Mouse (Mus musculus) skeletal muscle tissue, adult 2 months (tissue): ENCODE results near the gene Ubqln4.

ENCODE experiments used
- DNase-seq: peaks from one replicate; pipeline ENCODE4 v3.0.0-alpha.2; 2012; ENCODE audit warnings: low read depth, low spot score

The Ubqln4 gene

GRCm38 (mm10) chr3:88542486-88542885, 11.1 kb upstream of the Ubqln4 start:
- no peak for DNase-seq

DNA sequence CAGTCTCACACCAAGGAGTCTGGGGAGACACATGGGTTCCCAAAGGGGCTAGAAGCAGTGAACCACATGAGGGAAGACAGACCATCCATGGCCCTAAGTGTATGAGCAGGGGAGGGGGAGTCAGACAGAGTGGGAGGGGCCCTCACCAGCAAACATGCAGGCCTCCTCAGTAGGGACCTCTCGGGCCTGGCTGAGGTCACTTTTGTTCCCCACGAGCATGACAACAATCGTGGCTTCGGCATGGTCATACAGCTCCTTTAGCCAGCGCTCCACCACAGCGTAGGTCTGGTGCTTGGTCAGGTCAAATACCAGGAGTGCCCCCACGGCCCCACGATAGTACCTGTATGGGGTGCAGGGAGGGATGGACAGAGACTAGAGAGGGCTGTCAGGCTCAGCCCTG, 10.4 kb upstream of the Ubqln4 start:
- DNase-seq = no peak

DNA sequence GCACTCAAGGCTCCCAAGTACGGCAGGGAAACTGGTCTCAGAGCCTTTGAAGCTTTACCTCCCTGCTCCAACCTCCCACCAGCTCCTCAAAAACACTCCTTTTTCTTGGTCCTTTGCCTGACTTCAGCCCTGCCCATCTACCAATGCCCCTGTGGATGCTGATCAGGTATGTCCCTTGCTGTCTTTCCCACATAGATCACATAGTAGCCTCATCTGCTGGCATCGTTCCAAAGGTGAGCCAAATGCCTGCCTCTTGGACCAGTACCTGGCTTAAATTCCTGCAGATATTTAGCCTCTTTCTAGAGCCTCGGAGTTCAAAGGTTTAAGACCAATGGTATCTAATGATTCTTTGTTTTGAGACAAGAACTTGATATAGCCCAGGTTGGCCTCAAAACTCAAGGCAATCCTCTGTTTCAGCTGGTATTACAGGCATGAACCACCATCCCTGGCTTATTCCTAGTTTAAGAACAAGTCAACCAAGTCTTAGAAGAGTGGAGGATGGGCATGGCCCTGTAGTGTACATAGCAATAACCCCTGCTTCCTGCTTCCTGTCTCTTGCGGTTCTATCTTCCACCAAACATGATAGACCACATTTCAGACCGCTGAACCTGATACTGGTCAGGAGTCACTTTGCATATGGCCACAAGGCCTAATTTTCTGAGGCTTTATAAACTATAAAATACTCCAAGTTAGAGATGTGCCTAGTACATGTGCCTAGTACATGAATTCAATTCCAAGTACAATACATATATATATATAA, 9.7 kb upstream of the Ubqln4 start:
- DNase-seq = no peak

- no peak for DNase-seq
These were observed 9.0 kb upstream of the Ubqln4 start for GRCm38 (mm10) chr3:88544514-88544913.

GRCm38 (mm10) chr3:88544955-88545591, 8.5 kb upstream of the Ubqln4 start:
- DNase-seq = no peak

DNA sequence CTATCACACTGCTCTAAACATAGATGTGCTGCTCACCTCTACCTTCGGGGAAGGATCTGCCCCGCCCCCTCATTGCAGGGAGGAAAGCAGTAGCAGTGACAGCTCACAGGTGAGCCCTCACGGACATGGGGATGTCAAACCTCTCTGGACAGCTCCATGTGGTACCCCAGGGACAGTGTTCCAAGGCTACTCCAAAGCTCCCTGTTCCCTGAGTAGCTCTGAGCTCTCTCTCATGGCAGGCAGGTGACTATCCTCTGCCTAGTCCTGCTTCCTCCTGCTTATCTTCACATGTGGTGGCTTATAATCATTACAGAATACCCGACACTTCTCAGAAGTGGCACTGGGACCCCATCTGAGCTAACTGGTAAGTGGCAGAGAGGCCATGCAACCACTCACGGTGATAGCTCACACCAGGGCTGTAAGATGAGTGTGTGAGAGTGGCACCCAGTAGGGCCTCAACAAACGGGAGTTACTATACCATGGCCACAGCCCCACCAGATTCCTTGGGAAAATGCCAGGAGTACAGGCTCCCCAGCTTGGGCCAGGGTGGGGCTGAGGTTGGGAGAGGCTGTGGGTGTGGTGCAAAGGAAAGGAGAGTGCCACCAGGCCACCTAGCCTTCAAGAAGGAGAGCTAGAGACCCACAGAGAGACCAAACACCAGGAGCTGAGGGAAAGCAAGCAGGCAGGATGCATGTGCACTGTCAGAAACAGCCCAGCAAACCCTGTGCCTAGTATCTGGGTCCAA, 6.7 kb upstream of the Ubqln4 start:
- no peak for DNase-seq

DNA sequence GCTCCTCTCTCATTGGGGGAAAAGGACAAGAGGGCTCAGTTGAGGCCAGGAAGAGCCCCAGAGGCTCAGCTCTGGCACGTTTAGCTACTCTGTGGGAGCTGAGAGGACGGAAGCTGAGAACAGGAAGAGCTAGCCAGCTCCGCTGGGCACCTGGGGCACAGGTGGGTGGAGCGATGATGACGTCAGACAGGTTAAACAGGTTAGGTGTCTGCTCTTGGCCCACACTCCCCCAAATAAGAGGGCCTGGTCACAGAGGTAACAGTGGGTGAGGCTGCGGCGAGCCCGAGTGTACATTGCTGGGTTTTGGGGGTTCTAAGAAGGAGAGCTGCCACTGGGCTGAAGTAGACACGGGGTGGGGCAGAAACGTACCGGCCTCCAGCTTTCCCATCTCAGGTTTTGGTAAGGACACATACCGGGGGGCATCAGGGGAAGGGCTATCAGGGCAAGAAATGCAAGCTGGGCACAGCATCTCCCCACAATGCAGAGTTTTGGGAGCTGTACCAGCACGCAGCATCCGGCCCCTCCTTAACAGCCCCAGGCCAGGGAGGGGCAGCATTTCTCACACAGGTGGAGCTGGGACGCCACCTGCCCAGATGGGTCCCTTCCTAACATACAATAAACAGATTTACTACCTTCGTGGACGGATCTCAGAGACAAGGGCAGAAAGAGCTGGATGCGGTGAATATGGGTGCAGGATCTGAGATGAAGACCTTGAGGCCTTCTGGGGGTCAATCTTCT, 5.2 kb upstream of the Ubqln4 start, which contains the start of gene Rab25:
TSS of gene Rab25 (minus strand) at position 121 of the 738 bp plus-strand sequence.
- no peak for DNase-seq

DNA sequence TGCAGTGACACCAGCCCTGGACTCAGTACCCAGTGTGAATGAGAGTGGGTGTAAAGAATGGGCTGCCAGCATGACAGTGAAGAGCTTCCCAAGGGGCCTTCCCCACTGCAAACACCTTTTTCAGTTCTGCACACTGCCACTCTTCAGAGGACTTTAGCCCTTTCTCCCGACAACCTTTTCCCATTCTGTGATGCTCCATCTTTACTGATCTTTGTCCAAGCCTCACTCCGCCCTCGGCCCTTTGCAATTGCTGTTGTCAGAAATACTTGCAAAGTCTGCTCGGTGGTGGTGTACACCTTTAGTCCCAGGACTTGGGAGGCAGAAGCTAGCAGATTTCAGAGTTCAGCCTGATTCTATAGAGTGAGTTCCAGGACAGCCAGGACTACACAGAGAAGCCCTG, 2.0 kb upstream of the Ubqln4 start:
- no peak for DNase-seq

DNA sequence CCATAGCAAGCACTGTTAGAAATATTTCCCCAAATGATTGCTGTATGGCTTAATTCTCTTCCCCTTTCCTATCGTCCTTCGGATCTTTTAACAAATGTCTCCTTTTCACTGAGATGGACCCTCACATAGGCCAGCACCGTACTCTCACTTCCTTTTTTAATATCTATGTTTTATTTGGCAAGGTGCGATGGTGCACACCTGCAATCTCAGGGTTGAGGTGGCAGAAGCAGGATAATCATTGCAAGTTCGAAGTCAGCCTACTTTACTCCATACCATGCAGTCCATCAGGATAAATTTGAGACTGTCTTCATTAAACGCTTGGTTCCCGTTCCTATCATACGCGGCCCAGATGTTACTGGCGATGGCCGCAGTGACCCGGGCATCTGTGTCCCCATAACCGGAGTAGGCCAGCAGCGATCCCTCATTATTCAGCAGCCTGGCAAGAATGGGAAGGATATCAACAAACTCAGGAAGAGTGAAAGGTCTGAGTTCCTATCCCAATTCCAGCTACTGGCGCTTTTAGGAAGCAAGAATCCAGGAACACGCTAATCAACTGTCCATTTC, 1.4 kb upstream of the Ubqln4 start:
- DNase-seq = no peak

DNA sequence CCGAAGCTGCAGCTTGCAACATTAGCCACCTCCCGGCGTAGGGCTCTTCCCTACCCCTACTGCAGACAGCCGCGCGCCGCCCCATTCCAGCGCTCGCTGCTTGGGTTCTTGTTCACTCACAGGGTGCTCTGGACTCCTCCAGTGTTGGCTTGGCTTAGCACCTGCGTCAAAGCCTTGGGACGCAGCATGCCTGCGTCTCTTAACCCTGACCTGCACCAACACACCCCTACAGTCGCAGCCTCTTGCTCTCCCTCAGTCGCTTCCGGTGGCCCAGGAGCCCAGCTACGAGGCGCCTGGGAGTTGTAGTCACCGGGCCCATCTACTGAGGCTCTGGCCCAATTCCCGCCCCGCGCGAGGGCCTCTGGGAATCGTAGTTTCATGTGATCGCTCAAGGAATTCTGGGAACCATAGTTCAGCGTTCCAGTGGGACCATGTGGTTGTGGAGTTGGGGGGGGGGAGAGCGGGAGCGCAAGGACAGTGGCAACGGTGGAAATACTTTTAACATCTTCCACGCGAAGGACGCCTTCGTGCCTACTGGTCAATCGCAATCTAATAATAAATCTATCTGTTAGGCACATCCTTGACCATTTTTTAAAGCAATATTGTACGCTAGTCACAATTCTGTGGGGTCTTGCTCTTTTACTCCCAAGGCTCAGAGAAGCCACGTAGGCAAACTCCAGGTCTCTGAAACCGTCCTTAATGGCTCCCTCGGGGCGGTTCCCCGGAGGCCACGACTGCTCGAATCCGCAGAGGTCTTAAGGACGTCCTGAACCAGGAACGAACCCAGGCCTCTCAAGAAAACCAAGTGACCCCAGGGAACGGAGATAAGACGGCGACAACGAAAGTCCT, 658 bp upstream of the Ubqln4 start, which contains the start of gene Lamtor2:
TSS of gene Lamtor2 (minus strand) at position 399 of the 849 bp plus-strand sequence.
- peak; percentile 97 for DNase-seq

DNA sequence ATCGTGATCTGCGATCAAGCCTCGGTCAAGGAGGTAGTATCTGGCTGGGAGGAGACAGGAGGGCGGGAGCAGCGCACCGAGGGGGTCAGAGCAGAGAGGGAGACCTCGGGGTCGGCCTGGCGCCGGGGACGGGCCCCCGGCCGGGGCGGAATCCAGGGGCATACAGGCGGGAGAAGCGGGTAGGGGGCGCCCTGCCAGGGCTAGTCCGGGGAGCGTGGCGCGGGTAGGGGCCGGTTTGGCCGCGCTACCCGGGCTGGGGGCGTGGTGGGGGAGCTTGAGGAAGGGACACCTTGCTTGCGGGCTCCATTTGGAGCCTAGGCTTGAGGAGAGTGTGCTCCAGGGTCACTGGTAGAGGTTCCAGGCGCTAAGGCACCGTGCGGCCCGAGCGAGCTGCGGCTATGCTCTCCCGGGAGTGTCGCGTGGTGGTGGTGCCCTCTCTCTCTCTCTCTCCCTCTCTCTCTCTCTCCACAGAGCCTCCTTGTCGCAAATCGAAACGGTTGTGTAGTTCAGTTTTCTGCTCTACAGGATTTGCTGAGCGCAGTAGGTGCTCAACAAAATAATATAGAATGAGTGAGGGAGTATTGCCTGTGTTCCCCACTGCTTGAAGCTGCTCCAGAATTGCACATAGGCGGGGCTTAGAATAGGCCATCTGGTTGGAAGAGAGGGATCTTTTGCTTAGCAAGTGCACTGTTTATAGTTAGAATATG, 475 bp downstream of the Ubqln4 start:
- DNase-seq = no peak

- DNase-seq = no peak
These were observed 1.6 kb downstream of the Ubqln4 start for GRCm38 (mm10) chr3:88555069-88555605.

DNA sequence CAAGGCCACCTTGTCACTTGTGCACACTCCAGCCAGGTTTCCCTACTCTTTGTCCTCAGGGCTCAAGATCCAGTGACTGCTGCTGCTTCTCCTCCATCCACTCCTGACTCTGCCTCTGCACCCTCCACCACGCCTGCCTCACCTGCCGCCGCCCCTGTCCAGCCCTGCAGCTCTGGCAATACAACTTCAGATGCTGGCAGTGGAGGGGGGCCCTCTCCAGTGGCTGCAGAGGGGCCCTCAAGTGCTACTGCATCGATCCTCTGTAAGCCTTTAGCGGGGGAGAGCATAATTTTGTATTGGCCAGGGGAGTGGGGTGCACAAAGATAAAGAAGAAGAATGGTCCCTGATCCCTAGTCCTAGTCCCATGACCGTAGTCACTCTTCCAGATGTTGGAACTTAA, 2.2 kb downstream of the Ubqln4 start:
- no peak for DNase-seq

DNA sequence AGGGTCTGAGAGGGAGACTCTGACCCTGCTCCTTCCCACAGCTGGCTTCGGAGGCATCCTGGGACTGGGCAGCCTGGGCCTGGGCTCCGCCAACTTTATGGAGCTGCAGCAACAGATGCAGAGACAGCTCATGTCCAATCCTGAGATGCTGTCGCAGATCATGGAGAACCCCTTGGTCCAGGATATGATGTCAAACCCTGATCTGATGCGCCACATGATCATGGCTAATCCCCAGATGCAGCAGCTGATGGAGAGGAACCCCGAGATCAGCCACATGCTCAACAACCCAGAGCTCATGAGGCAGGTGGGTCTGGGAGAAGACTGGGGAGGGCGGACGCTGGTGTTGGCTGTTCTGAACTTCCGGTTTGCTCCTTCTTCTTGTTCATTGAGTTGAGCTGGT, 3.1 kb downstream of the Ubqln4 start:
- DNase-seq = no peak

- no peak for DNase-seq
These were observed 6.0 kb downstream of the Ubqln4 start for GRCm38 (mm10) chr3:88559596-88559995.

GRCm38 (mm10) chr3:88561989-88562388, 8.4 kb downstream of the Ubqln4 start:
- DNase-seq = no peak

DNA sequence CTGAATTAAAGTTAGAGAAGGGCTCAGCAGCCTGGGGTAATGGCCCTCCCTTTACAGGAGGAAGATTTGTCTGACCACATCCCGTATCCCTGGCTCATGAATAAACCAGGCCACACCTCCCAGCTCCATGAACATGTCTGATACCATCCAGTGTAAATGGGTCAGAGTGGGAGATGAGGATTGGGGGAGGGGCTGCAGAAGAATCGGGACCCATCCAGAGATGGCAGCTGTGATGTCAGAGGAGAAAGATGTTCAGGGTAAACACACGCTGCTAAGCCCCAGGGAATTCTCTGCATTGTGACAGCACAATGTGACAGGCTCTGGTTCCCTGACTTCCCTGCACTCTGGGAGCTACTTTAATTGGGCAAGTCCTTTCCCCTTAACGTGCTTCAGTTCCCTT, 9.9 kb downstream of the Ubqln4 start:
- no peak for DNase-seq

DNA sequence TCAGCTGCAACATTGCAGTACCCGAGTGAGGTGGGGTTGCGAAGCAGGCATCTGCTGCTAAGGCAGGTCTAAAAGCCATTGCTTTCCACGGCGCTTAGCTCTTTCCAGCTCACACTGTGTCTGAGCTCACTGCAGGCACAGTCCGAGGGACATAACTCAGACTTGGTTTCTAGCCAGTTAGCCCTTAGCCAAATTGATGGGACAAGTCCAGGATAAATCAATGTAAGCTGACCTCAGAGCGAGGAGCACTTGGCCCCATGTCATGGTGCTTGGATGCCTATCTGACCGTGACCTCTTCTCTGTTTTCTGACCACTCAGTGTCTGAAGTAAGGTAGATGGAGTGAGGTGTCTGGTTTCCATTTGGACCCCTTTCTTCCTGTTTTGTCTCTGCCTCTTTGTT, 10.4 kb downstream of the Ubqln4 start:
- no peak for DNase-seq

- no peak for DNase-seq
These were observed 12.6 kb downstream of the Ubqln4 start for GRCm38 (mm10) chr3:88566116-88566515.
